Mouse (Mus musculus): ENCODE measurements at regions not wholly inside any gene's neighbourhood (a gene's known extent, or its start where the extent isn't known, plus 50 kb on each side); places are given as distances from the start of the nearest gene placed in this dataset.
"Not testable (repeated sequence)": the region's sequence is repeated elsewhere in the genome, so short reads cannot be mapped to it uniquely, and the experiment has no call there.

- TF ChIP-seq POLR2AphosphoS5 (IDR thresholded peaks at IDR 0.05; ENCODE audit: insufficient replicate concordance, low read depth, low read length) (no peak), GATA1 (IDR thresholded peaks at IDR 0.05; ENCODE audit: borderline replicate concordance, low read length) (no peak), CTCF (IDR thresholded peaks at IDR 0.05; ENCODE audit: low read depth, low read length) (no peak), TAL1 (conservative IDR thresholded peaks at IDR 0.05; ENCODE audit: low read depth, low read length) (no peak), GATA2 (IDR thresholded peaks at IDR 0.05; ENCODE audit: borderline replicate concordance, low read depth, low read length) (no peak)
Measured at GRCm38 (mm10) chr12:27920607-27921006, 578.2 kb upstream of the Sox11 start.

DNA sequence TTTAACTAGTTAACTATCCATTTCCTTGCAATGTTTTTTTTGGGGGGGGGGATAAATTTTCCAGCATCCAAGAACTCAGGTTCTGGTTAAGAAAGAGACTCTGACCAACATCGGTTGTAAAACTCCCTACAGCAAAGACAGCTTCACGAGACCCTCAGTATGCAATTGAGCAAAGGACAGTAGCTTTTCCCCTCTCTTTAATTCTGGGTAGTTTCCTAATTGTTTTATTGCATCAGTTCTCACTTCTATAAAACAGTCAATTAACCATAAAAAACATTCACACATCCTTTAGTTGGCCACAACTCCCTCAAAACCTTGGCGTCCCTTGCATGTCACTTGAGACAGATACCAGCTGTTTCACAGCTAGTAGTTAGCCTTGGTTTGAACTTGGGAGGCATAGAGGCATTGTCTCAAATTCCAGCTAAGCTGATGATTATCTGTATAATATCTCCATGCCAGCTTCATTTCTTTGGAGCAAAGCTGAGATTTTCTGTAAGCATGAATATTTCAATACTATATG, 574.1 kb upstream of the Sox11 start:
- Histone ChIP-seq H3K36me3 (replicated peaks) (no peaks in the 10 kb centered on the region), H3K9me3 (replicated peaks) (peaks cover 31% of the 10 kb centered on the region), H3K27me3 (ENCODE audit: insufficient read depth, low read length) (no peaks in the 10 kb centered on the region), H3K4me3 (ENCODE audit: low read depth, low read length) (no peak overlapping the region), H3K4me1 (ENCODE audit: insufficient read depth, low read depth, low read length) (no peaks in the 10 kb centered on the region)
- no peak for TF ChIP-seq POLR2AphosphoS5 (IDR thresholded peaks at IDR 0.05; ENCODE audit: insufficient replicate concordance, low read depth, low read length)
- no peak for TF ChIP-seq GATA1 (IDR thresholded peaks at IDR 0.05; ENCODE audit: borderline replicate concordance, low read length)
- no peak for TF ChIP-seq GATA2 (IDR thresholded peaks at IDR 0.05; ENCODE audit: borderline replicate concordance, low read depth, low read length)
- TF ChIP-seq CTCF (IDR thresholded peaks at IDR 0.05; ENCODE audit: low read depth, low read length) = no peak
- TF ChIP-seq TAL1 (conservative IDR thresholded peaks at IDR 0.05; ENCODE audit: low read depth, low read length) = no peak
- no peak for DNase-seq (ENCODE audit: low spot score)
- no peak for ATAC-seq (ENCODE audit: extremely low read depth, insufficient number of reproducible peaks, low FRiP score, poor library complexity, severe bottlenecking)

More at GRCm38 (mm10) chr12:27920607-27921006, 578.2 kb upstream of the Sox11 start:
- no peak overlapping the region for H3K4me3 ChIP-seq (ENCODE audit: low read depth, low read length)
- H3K27me3 ChIP-seq (ENCODE audit: insufficient read depth, low read length) = no peaks in the 10 kb centered on the region
- H3K4me1 ChIP-seq (ENCODE audit: insufficient read depth, low read depth, low read length) = no peaks in the 10 kb centered on the region
- H3K36me3 ChIP-seq (replicated peaks) = no peaks in the 10 kb centered on the region
- no peak for ATAC-seq (ENCODE audit: extremely low read depth, insufficient number of reproducible peaks, low FRiP score, poor library complexity, severe bottlenecking)
- H3K9me3 ChIP-seq (replicated peaks) = peaks cover 27% of the 10 kb centered on the region
- DNase-seq (ENCODE audit: low spot score) = no peak

DNA sequence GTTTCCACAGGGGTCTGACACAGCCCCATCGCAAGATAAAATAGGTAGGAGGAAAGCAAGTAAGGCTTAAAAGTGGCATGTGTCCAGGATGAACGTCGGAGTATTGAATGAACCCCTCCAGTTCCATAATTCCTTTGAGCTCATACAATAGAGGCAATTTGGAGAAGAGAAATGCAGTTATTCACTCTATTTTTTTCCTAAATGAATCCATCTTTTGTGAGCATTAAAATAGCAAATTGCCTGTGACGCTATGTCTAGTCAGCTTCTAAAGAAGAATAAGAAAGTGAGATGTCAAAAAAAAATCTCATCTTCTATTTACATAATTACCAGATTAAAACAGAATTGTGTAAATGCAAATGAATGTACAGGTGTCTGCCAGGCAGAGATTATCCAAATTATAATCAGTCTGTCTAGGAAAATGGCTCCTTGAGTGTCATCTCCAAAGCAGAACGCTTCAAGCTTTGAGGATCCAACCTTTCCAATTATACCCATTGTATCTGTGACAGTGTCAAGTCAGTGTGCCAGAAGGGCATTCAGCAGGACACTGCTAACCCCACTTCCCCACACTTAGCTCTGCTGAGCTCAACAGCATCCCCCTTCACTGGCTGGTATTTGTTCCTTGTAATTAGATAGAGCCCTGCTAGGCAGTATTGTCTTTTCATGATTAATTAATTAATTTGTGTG, 567.2 kb upstream of the Sox11 start:
- DNase-seq (ENCODE audit: low spot score) (no peak), ATAC-seq (ENCODE audit: extremely low read depth, insufficient number of reproducible peaks, low FRiP score, poor library complexity, severe bottlenecking) (no peak)
- no peak overlapping the region for H3K4me3 ChIP-seq (ENCODE audit: low read depth, low read length)
- no peaks in the 10 kb centered on the region for H3K36me3 ChIP-seq (replicated peaks)
- peaks cover 33% of the 10 kb centered on the region for H3K9me3 ChIP-seq (replicated peaks)
- H3K27me3 ChIP-seq (ENCODE audit: insufficient read depth, low read length) = no peaks in the 10 kb centered on the region
- H3K4me1 ChIP-seq (ENCODE audit: insufficient read depth, low read depth, low read length) = no peaks in the 10 kb centered on the region
- TF ChIP-seq GATA1 (IDR thresholded peaks at IDR 0.05; ENCODE audit: borderline replicate concordance, low read length) (no peak), GATA2 (IDR thresholded peaks at IDR 0.05; ENCODE audit: borderline replicate concordance, low read depth, low read length) (no peak), POLR2AphosphoS5 (IDR thresholded peaks at IDR 0.05; ENCODE audit: insufficient replicate concordance, low read depth, low read length) (no peak), TAL1 (conservative IDR thresholded peaks at IDR 0.05; ENCODE audit: low read depth, low read length) (no peak), CTCF (IDR thresholded peaks at IDR 0.05; ENCODE audit: low read depth, low read length) (no peak)

DNA sequence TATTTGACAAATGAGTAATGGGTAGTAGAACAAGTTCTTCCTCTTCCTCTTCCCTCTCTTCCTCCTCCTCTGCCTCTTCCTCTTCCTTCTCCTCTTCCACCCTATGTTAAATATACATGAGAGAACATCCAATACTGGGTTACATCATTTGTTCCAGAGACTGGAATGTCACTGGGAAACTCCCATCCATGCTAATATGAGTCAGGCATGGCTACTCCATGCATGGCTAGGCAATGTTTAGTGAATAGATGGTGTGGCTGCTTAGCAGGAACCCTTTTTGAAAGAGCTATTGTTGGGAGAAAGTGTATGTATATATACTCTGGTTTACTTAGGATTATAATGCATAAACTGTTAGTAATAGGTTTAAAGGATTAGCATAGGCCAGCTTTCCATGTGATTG, 554.3 kb upstream of the Sox11 start:
- H3K9me3 ChIP-seq (replicated peaks); H3K4me3 ChIP-seq (ENCODE audit: low read depth, low read length); H3K4me1 ChIP-seq (ENCODE audit: insufficient read depth, low read depth, low read length); ATAC-seq (ENCODE audit: extremely low read depth, insufficient number of reproducible peaks, low FRiP score, poor library complexity, severe bottlenecking); H3K27me3 ChIP-seq (ENCODE audit: insufficient read depth, low read length); H3K36me3 ChIP-seq (replicated peaks); DNase-seq (ENCODE audit: low spot score): not testable (repeated sequence)

GRCm38 (mm10) chr12:27881720-27882119, 539.3 kb upstream of the Sox11 start:
- H3K4me3 ChIP-seq (ENCODE audit: low read depth, low read length) = no peak overlapping the region
- no peaks in the 10 kb centered on the region for H3K36me3 ChIP-seq (replicated peaks)
- TF ChIP-seq GATA1 (IDR thresholded peaks at IDR 0.05; ENCODE audit: borderline replicate concordance, low read length) = no peak
- TF ChIP-seq GATA2 (IDR thresholded peaks at IDR 0.05; ENCODE audit: borderline replicate concordance, low read depth, low read length) = no peak
- no peak for TF ChIP-seq TAL1 (conservative IDR thresholded peaks at IDR 0.05; ENCODE audit: low read depth, low read length)
- TF ChIP-seq CTCF (IDR thresholded peaks at IDR 0.05; ENCODE audit: low read depth, low read length) = no peak
- no peak for TF ChIP-seq POLR2AphosphoS5 (IDR thresholded peaks at IDR 0.05; ENCODE audit: insufficient replicate concordance, low read depth, low read length)
- peaks cover 24% of the 10 kb centered on the region for H3K9me3 ChIP-seq (replicated peaks)
- H3K27me3 ChIP-seq (ENCODE audit: insufficient read depth, low read length) = no peaks in the 10 kb centered on the region
- no peaks in the 10 kb centered on the region for H3K4me1 ChIP-seq (ENCODE audit: insufficient read depth, low read depth, low read length)
- DNase-seq (ENCODE audit: low spot score) (no peak), ATAC-seq (ENCODE audit: extremely low read depth, insufficient number of reproducible peaks, low FRiP score, poor library complexity, severe bottlenecking) (no peak)

DNA sequence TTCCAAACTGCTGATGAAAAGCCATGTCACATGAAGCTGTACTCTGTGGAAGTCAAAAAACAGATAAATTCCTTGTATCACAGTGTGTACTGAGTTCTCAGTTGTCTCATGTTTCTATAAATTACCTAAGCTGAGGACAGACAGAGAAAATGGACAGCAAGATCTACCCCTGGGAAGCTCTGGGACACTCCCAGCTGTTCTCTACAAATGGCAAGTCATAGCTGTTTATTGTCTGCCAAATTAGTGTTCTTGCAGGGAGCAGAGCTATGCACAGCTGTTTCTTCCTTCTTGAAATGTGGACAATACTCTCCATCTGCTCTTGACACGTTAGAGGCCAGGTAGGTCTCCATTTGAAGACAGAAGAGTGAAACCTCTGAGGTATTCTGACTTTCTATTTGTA, 524.0 kb upstream of the Sox11 start:
- Histone ChIP-seq H3K27me3 (ENCODE audit: insufficient read depth, low read length) (no peaks in the 10 kb centered on the region), H3K4me1 (ENCODE audit: insufficient read depth, low read depth, low read length) (no peaks in the 10 kb centered on the region), H3K36me3 (replicated peaks) (no peaks in the 10 kb centered on the region), H3K9me3 (replicated peaks) (peaks cover 30% of the 10 kb centered on the region), H3K4me3 (ENCODE audit: low read depth, low read length) (no peak overlapping the region)
- DNase-seq (ENCODE audit: low spot score) (no peak), ATAC-seq (ENCODE audit: extremely low read depth, insufficient number of reproducible peaks, low FRiP score, poor library complexity, severe bottlenecking) (no peak)
- TF ChIP-seq POLR2AphosphoS5 (IDR thresholded peaks at IDR 0.05; ENCODE audit: insufficient replicate concordance, low read depth, low read length) (no peak), CTCF (IDR thresholded peaks at IDR 0.05; ENCODE audit: low read depth, low read length) (no peak), GATA1 (IDR thresholded peaks at IDR 0.05; ENCODE audit: borderline replicate concordance, low read length) (no peak), GATA2 (IDR thresholded peaks at IDR 0.05; ENCODE audit: borderline replicate concordance, low read depth, low read length) (no peak), TAL1 (conservative IDR thresholded peaks at IDR 0.05; ENCODE audit: low read depth, low read length) (no peak)

Data from G1E (cell line).